Mouse (Mus musculus) adrenal gland (tissue): ENCODE measurements around the gene Impdh2.

Source experiments
- intact Hi-C: fragments of 180-260 bp; cut with DNase I; formaldehyde crosslinking; loops from one replicate; pipeline ENCODE4 v1.15.1; 2025

Impdh2 gene

DNA sequence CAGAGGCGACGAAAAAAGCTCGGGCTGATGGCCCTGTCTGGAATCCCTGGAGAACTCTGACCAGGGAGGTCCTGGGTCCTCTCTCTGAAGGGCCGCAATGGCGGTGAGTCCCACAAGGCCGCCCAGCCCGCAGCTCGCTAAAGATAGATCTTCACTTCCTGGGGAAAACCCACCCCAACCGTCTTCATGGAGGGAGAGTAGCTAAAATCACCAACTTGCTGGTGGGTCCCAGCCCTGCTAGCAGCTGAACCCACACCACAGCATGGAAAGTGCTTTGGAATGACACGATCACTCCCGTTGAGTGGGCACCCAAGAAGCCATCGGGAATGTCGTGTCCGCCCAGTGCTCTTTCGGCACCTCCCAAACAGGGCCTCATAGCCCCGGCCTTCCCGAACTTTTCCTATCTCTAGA lies 8.4 kb downstream of the Impdh2 start:
- intact Hi-C loops: loop anchor here (5.0 kb wide), 1 partner anchor 51 kb away; the partner anchor contains the start of gene Qrich1

DNA sequence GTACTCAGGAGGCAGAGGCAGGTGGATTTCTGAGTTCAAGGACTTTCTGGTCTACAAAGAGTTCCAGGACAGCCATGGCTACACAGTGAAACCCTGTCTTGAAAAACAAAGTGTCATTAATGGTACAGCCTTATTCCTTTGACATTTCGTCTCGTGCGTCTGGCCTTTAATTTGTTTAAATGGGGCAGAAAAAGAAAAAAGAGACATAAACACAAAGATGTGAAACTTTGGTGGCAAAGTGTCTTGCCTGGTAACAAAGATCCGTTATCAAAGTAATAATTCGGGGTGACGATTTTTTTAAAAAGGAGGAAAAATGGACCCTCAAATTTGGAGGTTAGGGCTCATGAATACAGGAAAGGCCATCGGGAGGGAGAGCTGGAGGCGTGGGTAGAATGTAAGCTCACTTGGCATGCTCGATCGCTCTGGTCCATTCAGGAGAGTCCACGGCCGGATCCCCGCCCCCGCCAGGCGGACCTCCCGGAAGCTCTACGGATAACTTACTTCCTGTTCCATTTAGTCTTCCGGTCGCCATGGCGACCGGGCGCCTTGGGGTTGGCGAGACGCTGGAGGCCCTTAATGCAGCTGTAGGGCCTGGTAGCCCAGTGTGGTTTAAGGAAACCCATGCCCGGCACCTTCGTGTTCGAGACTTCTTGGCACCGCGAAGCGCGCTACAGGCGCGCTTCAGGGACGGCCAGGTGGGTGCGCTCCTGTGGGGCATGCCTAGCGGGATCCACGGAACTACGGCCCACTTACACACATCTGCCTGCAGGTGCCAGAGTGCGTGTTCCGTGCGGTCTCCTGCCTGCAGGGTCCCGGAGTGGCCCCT lies 9.5 kb downstream of the Impdh2 start, which contains the start of gene Dalrd3:
Gene Dalrd3, plus strand, starts transcription at position 506 of the 826 bp plus-strand sequence.
- intact Hi-C loops: loop anchor here (5.0 kb wide), 1 partner anchor 52 kb away; the partner anchor contains the start of gene Qrich1

DNA sequence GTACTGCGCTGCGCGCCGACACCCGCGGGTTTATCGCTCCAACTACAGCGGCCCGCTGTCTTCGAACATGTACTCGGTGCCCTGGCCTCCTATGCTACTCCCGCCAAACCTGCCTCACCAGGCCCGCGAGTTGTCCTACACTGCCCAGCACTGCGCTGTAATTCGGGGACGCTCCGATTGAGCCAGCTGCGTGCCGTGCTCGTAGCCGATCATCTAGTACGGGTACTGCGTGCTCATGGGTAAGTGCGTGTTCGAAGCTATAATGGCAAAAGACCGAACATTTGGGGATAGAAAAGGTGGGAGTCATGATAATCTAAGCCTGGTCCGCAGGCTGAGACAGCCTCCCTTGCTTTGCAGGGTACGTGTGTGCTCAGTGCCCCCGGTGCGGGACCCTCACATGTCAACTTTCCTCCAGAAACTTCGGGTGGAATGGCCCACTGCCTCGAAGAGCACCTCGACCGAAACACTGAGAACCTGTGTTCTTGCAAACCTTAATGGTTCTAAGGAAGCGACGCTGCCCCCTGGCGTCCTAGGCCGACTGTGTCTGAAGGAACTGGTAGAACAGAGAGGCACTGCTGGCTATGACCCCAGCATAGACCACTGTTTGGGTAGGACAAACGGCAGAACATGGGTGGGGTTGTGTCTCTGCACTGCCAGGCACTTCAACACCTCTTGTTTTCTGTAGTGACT lies 10.3 kb downstream of the Impdh2 start:
- intact Hi-C loops: no loop called here

DNA sequence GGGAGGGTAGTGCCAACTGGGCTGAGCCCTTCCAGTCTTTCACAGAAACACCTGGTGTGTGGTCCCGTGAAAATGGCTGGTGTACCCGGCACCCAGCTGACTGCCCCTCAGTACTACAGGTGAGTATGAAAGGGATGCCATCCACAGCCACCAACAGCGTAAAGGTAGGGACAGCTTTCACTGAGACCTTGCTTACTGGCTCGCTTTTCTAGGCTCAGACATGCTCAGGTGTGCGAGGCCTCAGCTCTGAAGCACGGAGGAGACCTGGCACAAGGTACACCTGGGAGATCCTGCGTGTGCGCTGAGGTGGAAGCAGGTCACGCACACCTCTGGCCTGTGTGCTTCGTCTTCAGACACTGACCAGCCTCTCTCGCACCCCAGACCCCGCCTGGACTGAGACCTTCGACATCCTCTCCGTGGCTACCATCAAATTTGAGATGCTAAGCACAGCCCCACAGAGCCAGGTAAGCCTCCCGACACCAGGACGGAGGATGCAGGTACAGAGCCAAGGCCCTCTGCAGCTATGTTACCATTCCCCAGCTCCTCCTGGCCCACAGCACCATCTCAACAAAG lies 11.4 kb downstream of the Impdh2 start:
- intact Hi-C loops: no loop called here

DNA sequence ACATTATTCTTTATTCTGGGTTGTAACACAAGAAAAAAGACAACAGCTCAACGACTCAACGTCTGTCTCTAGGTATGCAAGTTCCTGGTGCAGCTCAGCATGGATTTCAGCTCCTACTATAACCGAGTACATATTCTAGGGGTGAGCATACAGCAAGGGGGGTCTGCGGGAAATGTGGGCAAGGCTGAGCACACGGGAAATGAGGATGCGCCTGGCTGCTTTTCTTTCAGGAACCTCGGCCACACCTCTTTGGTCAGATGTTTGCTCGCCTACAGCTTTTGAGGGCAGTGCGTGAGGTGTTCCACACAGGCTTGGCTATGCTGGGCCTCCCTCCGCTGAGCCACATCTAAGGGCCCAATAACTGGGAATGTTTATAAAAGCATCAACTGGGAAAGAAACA lies 12.2 kb downstream of the Impdh2 start:
- intact Hi-C loops: no loop called here

DNA sequence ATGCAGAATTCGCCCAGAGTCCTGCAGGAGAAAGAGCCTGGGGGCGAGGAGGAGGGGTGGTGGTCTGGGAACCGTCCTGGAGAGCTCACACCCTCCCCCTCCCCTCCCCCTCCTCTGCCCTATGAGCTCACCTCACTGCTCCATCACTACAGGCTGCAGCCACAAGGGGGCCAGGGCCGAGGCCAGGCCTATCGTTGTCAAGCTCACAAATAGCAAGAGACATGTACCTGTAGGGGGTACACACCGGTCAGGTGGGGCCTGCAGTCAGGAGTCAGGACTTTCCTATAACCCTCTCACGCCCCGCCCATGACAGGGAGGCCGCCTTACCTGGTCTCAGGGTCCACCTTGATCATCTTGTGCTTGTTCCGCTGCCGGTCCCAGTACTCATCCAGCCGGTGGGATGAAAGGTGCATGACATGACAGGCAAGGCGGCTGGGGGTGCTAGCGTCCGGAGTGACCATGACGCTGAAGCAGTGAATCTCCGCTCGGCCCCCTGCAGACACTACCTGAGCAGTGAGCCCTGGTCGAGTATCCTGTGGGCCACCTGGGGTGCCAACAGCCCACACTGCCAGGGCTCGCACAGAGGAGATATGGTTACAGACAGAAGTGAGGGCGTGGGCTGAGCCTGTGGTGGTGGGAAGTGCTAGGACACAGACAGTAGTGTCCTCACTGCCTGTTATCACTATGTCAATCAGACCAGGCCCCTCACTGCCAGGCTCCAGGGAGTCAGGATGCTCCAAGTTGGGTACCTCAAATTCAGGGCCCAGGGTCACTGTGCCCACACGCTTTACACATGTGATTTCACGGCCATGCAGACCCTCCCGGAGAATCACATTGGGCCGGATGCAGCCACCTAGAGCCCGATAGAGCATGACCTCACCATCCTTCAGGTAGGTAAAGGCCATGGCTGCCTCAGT lies 13.9 kb downstream of the Impdh2 start:
- intact Hi-C loops: no loop called here

DNA sequence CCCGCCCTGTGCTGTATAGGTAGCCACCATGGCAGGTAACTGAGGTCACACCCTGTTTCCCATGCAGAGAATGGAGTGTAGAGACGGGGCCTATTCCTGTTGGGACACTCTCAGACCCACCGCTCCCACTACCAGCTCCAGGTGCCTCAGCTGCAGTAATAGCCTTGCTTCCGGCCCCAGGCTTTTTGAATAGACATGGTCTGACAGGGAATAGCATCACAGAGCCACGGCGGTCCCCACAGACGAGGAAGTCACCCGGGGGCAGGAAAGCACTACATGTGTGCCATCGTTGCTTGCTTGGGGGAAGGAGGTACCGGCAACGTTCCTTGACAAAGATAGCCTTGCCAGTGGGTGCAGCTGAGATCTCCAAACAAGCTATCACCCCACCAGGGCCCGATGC lies 14.8 kb downstream of the Impdh2 start:
- intact Hi-C loops: no loop called here

DNA sequence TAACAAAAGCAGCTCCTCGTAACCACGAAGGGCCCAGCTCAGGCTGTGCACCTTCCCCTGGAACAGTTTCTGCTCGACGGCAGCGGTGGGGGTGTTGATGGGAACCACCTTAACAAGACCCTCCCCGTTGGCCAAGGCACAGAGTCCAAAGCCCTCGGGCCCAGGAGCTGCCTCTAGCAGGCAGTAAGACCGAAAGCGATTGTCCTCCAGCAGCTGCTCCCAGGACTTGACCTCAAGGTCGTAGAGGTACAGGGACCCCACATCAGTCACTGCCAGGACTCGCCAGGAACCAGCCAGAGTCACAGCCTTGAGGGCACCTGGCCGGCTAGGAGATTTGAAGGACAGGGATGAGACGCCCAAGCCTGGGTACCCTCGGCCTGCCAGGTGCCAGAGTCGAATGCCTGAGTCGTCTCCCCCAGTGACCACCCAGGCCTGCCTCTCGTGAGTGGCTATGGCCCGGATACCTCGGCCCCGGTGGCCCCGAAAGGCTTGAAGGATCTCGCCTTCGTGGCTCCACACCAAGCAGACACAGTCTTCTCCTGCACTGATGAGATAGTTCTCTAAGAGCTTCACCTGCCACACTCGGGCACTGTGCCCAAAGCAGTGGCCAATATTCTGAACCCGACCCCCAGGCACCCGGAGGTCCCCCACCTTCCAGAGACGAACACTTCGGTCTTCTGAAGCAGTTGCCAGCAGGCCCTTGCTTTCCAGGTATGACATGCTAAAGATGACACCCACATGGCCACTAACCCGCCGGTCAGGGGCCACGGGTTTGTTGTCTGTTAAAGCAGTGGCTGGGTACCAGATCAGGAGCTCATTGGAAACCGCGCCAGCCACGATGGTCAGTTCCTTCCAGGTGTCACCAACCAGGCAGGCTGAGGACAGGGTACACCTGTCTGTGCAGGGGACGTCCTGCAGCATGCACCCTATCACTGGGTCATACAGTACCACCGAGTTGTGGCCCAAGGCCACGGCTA lies 15.5 kb downstream of the Impdh2 start:
- intact Hi-C loops: no loop called here

DNA sequence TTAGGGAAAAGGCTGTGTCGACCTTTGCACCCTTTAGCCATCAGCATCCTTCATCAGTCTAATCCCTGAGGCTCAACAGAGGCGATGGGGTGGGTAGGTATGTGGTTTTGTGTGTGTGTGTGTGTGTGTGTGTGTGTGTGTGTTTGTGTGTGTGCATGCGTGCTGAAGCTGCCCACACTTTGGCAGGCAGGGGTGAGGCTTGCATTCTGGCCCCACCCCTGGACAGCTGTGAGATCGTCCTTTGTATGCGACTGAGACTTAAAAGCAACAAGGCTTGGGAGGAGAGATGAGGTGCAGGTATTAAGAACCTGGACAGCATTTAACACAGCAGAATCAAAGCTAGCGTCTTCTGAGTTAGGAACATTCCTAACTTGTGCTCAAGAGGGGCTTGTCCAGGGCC lies 16.9 kb downstream of the Impdh2 start:
- intact Hi-C loops: no loop called here

DNA sequence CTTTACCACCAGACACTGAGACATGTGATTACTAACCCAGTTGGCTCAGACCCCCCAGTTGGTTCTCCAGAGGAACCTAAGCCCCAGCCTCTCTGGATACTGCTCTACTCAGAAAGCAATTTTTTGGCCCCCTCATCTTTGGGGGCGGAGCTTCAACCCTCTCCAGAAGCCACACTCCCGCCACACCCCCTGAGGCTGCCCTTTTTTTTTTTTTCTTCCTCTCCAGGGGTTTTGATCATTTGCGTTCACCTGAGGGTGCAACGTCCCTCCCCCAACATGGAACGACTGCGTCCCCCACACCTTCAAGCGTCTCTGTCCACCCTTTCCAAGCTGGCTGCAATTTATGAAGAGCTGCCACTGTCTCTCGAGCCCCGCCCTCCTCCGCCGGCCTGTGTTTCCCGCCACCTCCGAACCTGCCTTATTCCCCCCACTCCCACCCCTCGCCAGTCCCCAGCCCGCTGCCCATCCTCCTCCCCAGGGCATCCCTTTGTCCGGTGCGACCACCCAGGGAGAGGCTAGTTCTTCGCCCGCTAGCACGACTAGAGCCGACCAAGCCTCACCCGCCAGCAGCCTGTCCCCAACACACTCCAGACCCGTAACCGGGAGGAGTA lies 18.0 kb downstream of the Impdh2 start:
- intact Hi-C loops: no loop called here

DNA sequence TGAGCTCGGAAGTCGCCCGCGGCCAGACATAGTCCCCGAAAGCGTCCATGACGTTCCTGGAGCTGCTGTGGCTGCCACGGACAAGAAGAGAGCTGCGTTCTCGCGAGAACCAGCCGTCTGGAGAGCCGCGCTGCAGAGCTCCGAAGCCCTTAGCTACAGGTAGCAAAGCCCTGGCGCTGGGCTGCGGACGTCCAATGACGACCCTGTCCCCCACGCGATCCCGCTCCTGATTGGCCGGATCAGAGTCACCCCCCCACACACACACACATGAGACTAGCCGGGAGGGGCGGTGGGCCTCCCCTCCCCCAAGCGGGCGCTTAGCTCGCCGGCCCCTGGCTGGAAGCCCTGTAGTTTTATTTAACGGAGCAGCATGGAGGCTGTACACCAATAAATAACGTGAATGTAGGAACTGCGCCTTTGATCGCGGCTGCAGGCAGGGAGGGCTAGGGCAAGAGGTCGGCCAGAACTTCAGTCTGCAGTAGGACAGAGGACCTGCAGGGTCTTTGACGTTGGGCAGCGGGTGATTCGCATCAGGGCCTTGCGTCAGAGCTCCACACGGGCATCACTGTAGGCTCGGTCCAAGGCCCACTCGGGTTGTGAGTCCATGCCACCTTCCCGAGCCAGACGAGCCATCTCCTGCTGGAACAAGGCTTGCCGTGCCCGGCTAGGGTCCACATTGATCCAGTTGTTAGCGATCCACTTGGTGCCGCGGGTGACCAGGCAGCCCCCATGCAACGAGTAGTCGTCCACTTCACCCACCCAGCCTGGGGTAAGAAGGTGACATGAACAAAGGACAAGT lies 18.7 kb downstream of the Impdh2 start, which contains the start of gene Wdr6:
Gene Wdr6, minus strand, starts transcription at position 195 of the 799 bp plus-strand sequence.
- intact Hi-C loops: no loop called here

DNA sequence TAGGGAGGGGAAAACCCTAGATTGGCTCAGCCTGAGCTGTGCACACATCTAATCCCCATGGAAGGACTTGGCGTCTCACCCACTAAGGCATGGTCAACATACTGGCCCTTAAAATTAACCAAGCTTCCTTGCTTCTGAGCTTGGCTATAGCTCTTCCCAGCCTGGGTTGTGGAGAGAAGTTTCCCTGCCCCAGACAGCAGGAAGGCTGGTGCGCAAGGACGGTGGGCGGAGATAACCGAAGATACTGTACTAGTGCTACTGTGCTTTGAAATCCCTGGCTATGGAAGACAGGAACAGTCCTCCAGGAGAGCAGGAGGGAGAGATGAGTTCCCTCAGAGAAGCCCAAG lies 19.2 kb downstream of the Impdh2 start:
- intact Hi-C loops: no loop called here

DNA sequence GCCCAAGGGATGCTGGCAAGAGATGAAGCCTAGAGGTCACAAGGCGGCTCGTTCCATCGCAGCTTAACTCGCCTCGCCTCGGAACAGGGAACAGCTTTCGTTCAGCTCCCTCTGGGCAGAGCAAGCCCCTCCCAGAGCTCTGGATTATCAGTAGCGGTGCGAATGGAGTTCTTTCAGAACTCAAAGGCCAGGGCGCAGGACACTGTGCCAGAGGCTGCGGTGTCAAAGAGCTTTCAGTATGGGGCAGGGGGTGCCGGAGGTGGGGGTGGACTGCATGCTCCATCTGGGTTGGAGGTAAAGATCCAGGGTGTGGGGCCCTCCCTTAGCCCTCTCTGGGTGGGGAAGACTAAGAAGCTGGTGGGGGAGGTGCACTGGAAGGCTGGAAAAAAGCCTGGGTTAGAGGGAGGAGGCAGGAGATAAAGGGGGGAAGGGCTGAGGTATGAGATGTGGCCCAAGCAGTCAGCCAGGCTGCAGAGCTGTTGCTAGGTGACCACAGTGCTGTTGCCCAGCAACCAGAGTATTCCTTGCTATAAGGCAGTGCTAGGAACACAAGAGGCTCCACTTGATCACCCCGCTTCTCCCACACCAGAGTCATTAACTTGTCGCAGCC lies 27.6 kb downstream of the Impdh2 start:
- intact Hi-C loops: no loop called here

DNA sequence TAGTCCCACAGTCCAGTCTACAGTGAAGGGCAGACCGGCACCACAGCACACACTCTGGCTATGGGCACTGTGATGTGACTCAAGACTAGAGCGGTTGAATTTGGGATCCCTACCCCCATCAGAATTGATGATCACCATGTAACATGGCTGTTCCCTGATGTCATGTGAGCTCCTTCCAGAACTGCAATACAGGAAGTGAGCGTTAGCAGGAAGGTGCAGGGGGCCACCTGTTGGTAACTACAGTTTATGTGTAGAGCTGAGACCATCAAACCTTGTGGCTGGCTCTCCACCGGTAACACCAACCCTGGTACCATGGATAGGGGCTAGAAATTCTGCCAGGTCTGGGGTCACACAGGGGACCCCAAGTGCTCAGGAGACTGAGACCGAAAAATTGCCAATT lies 29.1 kb downstream of the Impdh2 start:
- intact Hi-C loops: no loop called here

DNA sequence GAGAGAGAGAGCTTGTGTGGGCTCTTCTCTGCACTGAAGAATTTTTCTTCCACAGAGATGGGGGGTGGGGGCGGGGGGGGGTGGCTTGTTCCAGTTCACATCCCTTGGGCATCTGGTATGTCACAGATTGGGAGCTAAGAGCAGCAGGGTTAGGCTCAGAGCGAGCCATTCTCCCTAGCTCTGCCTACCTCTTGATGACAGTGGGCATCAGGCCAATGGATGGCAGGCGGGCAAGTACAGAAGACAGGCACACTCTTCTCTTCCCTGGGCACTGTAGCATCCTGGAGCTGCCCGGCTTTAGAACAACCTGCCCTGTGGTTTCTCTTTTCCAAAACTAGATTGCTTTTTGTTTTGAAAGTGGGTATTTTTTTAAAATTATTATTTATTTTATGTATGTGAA lies 31.4 kb downstream of the Impdh2 start:
- intact Hi-C loops: no loop called here

DNA sequence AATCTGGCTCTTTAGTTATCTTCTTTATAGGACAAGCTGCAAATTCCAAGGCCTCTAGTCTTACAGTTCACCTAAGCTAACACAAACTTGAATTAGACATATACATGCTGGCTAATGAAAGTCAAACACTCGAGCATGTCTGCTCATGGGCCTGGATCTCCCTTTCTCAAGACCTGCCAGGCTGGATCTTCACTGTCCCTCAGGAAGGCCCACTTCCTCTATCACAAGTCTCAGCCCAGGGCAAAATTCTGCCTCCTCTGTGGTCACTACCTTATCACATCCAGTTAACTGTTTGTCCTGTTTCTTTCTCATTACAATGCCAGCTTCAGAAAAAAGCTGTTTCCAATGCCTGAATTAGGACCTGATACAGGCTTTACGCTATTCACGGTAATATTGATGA lies 34.3 kb downstream of the Impdh2 start:
- intact Hi-C loops: no loop called here

DNA sequence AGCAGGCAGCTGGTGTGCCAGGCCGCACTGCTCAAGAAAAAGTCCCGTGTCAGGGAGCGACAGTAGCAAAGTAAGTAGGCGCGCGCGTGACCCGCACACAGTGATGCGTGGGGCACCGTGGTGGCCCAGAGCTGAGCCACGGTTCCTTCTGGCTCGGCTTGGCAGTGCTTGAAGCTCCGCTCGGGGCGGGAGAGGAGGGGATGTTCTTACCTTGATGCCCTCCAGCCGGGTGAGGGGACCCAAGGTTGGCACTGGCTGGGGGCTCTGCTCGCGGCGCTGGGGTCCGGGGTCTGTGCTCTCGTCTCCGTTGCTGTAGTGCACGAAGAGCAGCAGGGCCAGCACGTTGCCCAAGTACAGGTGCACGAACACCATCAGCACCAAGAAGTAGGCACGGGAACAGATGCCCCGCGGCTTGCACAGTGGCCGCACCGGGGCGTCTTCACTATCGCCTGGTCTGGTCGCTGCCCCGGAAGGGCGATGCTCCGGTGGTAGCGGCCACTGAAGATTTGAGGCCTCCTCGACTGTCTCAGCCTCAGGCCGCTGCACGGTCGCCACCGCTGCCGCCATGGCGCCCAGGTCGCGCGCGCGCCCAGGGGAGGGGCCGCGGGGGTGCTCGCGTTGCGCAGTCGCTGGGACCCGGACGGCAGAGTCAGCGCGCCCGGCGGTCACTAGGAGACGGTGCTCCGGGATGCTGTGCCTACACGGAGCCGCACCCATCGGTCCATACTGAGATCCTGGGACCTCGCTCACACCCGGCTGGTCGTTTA lies 37.1 kb downstream of the Impdh2 start, which contains the start of gene P4htm:
Gene P4htm, minus strand, starts transcription at position 670 of the 767 bp plus-strand sequence.
- intact Hi-C loops: loop anchor here (5.0 kb wide), 1 partner anchor 50 kb away; the partner anchor contains the start of gene Arih2
